In genomic region chr4:7666935-7667594, GRCm38 (mm10) we compare ENCODE assay signal across 16 mouse cellular contexts.
DNase-seq lines count a peak whose midpoint lies in the region; ATAC-seq lines count a peak whose summit lies in the region.
"Had no signal": no experiment of that assay in that cellular context is flagged by ENCODE, and none has a peak within 500 bp of the region (broad histone marks: within the 10 kb centered on the region; RNA-seq: fewer than 3 reads in every experiment).

No protein-coding gene starts in this region.

- H3K4me1 ChIP-seq in forebrain, embryonic 16.5 days (replicated peaks; ENCODE audit: control insufficient read depth, insufficient read depth, low read length): no peaks in the 10 kb centered on the region
- no peaks in the 10 kb centered on the region for H3K4me1 ChIP-seq in forebrain, embryonic 11.5 days (replicated peaks; ENCODE audit: control insufficient read depth, insufficient read depth, low read length)
- H3K4me1 ChIP-seq in limb, embryonic 15.5 days: peaks cover 9% of the 10 kb centered on the region; the same call in 1 of the 2 replicates

- H3K9ac ChIP-seq in forebrain, embryonic 16.5 days (replicated peaks; ENCODE audit: low read depth, low read length): no peak overlapping the region
- no peak overlapping the region for H3K9ac ChIP-seq in forebrain, embryonic 11.5 days (ENCODE audit: low read length)
- no peak overlapping the region for H3K9ac ChIP-seq in limb, embryonic 15.5 days
- H3K9ac ChIP-seq: liver, embryonic 14.5 days had no signal

- ATAC-seq in forebrain, embryonic 16.5 days: 0 out of 2 replicates have a peak, but pooled peaks have one; percentile 36
- ATAC-seq in forebrain, embryonic 11.5 days (replicated peaks; ENCODE audit: low FRiP score): no peak
- ATAC-seq in limb, embryonic 15.5 days (ENCODE audit: insufficient number of reproducible peaks, low FRiP score, low TSS enrichment, low read depth): peak; percentile 86
- ATAC-seq: Patski had no signal

- DNase-seq in forebrain, embryonic 11.5 days (ENCODE audit: low spot score): no peak
- peak; percentile 3 to 16 for DNase-seq in left cerebral cortex, postnatal 10 days (ENCODE audit: extremely low spot score in 1 of 2, low spot score in 2 of 2)
- DNase-seq in left cerebral cortex, adult 8-10 months (ENCODE audit: low spot score in 2 of 2): no peak
- peak; percentile 2 for DNase-seq in embryo, embryonic 10.5 days (ENCODE audit: low spot score)
- no peak for DNase-seq in right cerebral cortex, postnatal 25 days
- no peak for DNase-seq in left cerebral cortex, adult 9 months (ENCODE audit: low spot score in 2 of 2)
- DNase-seq: adrenal gland, postnatal 14 days; B cell, adult 2 months; cerebellum, postnatal 25 days; gastrocnemius, postnatal 10 days had no signal

- 49% methylated on average over 7 of the region's 7 CpGs for WGBS in forebrain, embryonic 16.5 days
- WGBS in forebrain, embryonic 11.5 days: 80% methylated on average over 7 of the region's 7 CpGs
- WGBS in limb, embryonic 15.5 days: 19% methylated on average over 7 of the region's 7 CpGs

- H3K36me3 ChIP-seq in forebrain, embryonic 16.5 days (ENCODE audit: control insufficient read depth, insufficient read depth): no peaks in the 10 kb centered on the region
- no peaks in the 10 kb centered on the region for H3K36me3 ChIP-seq in forebrain, embryonic 11.5 days (ENCODE audit: control insufficient read depth, insufficient read depth, low read length)
- H3K36me3 ChIP-seq in limb, embryonic 15.5 days: no peaks in the 10 kb centered on the region

- H3K27me3 ChIP-seq in forebrain, embryonic 16.5 days (replicated peaks; ENCODE audit: control insufficient read depth, insufficient read depth, low read length): no peaks in the 10 kb centered on the region
- no peaks in the 10 kb centered on the region for H3K27me3 ChIP-seq in forebrain, embryonic 11.5 days (ENCODE audit: control insufficient read depth, insufficient read depth, low read length)
- H3K27me3 ChIP-seq in limb, embryonic 15.5 days: no peaks in the 10 kb centered on the region
- H3K27me3 ChIP-seq: Patski had no signal

- H3K9me3 ChIP-seq in forebrain, embryonic 16.5 days (ENCODE audit: control insufficient read depth, low read length): no peaks in the 10 kb centered on the region
- no peaks in the 10 kb centered on the region for H3K9me3 ChIP-seq in forebrain, embryonic 11.5 days (ENCODE audit: control insufficient read depth, low read length)
- no peaks in the 10 kb centered on the region for H3K9me3 ChIP-seq in limb, embryonic 15.5 days

- intact Hi-C loops in left cerebral cortex, postnatal 10 days (cut with DNase I): no loop called here

- no peak overlapping the region for H3K27ac ChIP-seq in forebrain, embryonic 16.5 days (ENCODE audit: low read length)
- H3K27ac ChIP-seq in forebrain, embryonic 11.5 days (ENCODE audit: low read depth, low read length): no peak overlapping the region
- peak overlapping the region; percentile 43; the same call in 1 of the 2 replicates for H3K27ac ChIP-seq in limb, embryonic 15.5 days
- H3K27ac ChIP-seq: layer of hippocampus, adult 2 months; liver, embryonic 14.5 days had no signal

- H3K4me3 ChIP-seq in forebrain, embryonic 16.5 days (replicated peaks; ENCODE audit: low read length): no peak overlapping the region
- no peak overlapping the region for H3K4me3 ChIP-seq in forebrain, embryonic 11.5 days (ENCODE audit: low read depth, low read length)
- H3K4me3 ChIP-seq in limb, embryonic 15.5 days: no peak overlapping the region
- H3K4me3 ChIP-seq: layer of hippocampus, adult 2 months had no signal

- H3K4me2 ChIP-seq in forebrain, embryonic 16.5 days (ENCODE audit: low read length): 0 out of 2 replicates have a peak overlapping the region, but pooled peaks have one; percentile 9
- H3K4me2 ChIP-seq in forebrain, embryonic 11.5 days (ENCODE audit: low read depth, low read length, severe bottlenecking): no peak overlapping the region
- peak overlapping the region; percentile 24; the same call in 1 of the 2 replicates for H3K4me2 ChIP-seq in limb, embryonic 15.5 days
- H3K4me2 ChIP-seq: midbrain, embryonic 11.5 days had no signal

Comparison
In these comparisons a context has a peak if more than half of its experiments do, and no peak if none do; other contexts are left out.
1. DNase-seq: peak in left cerebral cortex, postnatal 10 days (2 of 2) and embryo, embryonic 10.5 days (single experiment); none in forebrain, embryonic 11.5 days (single experiment), left cerebral cortex, adult 8-10 months (0 of 2), right cerebral cortex, postnatal 25 days (single experiment) and left cerebral cortex, adult 9 months (0 of 2).